Mouse (Mus musculus) B cell, adult 2 months (primary cell): Measurements from ENCODE around the gene Kalrn.

Experiments
- DNase-seq, 2 experiments: peaks; one replicate each; pipeline ENCODE4 v3.0.0; 2022

The Kalrn gene

DNA sequence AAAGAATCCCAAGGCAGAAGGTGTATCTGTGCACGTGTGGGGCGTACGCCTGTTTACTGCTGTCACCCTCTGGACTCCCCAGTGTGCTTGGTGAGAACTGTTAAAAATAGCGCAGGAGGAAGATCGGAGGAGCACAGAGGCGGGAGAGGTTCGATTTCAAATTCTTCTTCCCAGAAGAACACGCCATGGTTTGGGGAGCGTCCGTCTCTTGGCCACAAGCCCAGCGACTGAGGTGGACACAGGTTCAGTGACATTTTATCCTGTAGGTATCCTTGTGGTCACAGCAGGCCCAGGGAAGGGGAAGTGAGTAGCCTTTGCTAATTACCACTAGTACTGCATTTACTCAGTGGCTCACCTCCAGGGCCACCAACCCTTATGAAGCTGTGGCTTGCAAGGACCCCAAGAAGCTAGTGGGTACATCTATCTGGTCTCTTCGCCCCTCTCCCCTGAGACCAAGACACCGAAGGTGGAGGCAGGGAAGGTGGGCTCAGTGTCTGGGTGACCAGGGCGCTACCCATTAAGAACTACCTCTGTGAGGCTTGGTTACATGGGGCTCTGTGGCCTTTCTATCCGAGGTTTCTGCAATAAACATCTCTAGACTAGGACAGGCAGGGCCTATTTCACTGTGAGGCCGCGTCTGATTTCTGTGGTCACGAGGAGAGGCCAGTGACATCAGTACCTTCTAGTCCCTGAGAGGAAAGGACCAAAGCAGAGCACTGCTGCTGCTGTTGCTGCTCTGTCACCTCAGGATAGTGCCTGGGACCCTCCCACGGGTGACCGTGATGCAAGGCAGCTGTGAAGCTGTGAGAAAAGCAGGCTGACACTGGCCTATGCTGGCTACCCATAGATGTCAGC is 561.1 kb downstream of the Kalrn start:
- DNase-seq: no peak

GRCm38 (mm10) chr16:34009567-34009966 is 563.8 kb downstream of the Kalrn start:
- no peak for DNase-seq

GRCm38 (mm10) chr16:34005986-34006385 is 567.3 kb downstream of the Kalrn start:
- no peak for DNase-seq

DNA sequence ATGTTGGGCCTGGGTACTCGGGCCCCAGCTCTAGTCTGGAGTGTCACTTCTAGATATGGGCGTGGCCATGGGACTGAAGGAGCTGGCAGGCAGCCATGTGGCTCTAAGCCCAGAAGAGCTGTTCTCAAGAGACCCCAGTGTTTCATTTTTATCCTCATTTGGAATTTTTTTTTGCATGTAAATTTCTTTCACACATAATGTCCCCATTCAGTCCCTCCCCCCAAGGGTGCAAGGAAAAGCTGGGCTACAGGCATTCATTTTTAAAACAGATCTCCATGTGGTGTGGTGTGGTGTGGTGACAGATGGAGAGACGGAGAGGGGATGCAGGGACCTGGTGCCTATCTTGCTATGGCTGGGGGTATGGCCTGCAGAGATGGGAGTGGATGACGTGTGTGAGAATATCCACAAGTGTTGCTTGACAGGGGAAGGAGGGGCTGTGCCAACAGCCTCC is 569.2 kb downstream of the Kalrn start:
- DNase-seq: no peak

DNA sequence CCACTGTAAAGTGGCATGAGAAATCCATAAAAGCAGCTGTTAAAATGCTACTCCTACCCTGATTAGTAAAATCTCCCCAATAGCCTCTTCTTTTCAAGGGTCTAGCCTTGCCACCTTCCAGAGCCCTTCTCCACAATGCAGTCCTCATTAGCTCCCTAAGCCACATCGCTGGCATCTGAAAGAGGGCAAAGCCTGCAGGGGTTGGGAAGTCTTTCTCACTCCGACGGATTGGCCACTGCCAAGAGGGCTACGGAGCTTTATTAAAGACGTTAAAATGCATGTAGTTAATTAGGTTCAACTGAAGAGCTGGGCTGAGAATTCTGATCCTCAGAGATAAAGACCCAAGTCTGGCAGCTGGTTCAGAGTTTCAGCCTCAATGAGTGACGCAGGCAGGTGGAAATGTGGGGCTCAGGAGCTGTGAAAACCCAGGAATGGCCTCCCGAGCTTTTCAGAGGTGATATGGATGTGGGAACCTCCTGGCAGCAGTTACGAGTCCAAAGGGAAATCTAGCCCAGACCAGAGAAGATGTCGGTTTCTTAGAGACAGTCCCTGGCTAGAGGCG is 569.7 kb downstream of the Kalrn start:
- no peak for DNase-seq

- DNase-seq: no peak
Measured at GRCm38 (mm10) chr16:34000715-34001114, 572.6 kb downstream of the Kalrn start.

DNA sequence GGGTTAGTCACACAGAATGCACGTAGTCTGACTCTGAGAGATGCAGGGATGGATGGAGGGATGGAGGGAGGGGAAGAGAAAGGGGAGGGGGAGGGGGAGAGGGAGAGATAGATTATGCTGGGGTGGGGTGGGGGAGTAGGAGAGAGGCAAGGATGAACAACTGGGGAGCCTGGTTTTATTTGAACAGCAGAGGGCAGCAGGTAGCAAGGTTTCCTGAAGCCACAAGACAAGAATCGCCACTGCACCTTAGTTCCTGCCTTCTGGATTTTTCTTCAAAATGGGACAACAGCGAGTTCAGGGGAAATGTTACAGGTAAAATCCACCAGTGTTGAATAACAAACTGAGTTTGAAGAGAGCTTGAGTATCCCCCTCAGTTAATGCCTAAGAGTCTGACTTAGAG is 573.9 kb downstream of the Kalrn start:
- peak; percentile 49 to 52 for DNase-seq

DNA sequence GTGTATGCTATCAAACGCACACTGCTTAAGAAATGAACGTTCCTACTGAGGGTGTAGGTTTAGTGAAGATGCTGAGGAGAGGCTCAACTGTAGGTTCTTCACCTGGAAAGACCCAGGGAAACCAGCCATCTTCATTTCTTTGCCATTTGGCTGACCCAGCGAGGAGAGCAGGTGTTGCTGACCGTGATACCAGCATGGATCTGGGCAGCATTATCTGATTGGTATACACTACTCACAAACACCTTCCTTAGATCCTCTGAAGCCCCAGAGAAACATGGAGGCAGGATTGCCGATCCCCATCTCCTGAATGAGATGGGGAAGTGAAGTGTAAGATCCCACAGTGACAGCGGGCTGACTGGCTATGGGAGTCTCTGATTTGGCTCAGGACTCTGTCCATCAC is 575.3 kb downstream of the Kalrn start:
- no peak for DNase-seq

DNA sequence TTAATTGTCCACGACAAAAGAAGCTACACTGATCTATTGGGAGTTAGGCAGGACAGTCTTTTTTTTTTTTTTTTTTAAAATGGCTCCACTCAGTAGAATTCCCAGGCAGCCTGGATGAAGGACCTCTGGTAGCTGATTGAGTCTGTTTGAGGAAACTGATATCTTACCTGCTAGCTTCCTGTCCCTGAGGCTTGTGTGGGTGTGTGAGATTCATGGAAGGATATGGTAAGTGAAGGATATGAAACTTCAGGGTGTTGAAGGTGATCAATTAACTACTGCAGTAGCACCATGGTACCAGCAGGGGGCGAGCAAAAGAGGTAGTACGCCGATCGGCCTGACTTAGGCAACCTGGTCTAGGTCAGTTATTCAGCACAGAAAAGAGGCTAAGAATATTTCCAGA is 577.3 kb downstream of the Kalrn start:
- DNase-seq: peak; percentile 77 to 82

DNA sequence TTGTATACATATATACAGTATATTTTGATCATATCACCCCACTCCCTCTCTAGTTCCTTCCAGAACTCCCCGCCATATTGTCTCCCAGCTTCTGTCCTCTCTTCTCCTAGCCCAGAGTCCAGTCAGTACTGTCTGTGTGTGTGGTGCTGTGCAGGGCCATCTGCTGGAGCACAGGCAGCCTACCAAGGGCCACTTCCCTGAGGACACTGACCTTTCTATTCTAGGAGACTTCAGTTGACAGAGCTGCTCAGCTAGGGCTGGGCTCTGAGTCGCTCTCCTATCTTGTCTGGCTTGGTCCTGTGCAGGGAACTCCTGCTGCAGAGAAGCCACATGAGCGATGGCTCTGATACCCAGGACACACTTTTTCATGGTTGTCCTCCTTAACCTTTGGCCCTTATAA is 577.8 kb downstream of the Kalrn start:
- no peak for DNase-seq

- no peak for DNase-seq
Measured at GRCm38 (mm10) chr16:33994321-33994720, 579.0 kb downstream of the Kalrn start.

DNA sequence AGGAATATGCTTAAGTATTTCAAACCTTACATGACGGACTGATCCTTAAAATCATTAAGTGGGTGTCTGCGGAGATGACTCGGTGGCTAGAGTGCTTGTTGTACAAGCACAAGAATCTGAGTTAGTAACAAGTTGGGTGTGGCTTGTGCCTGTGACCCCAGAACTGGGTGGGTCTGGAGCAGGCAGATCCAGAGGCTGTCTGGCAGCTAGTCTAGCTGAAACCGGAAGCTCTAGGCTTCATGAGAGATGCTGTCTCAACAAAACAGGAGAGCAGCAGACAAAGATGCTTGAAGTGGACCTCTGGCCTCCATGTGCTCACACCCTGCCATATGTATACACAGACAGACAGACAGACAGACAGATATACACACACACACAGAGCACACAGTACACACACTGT is 582.6 kb downstream of the Kalrn start:
- DNase-seq: no peak

GRCm38 (mm10) chr16:33989106-33989505 is 584.2 kb downstream of the Kalrn start:
- no peak for DNase-seq

- peak; percentile 75 to 77 for DNase-seq
Measured at GRCm38 (mm10) chr16:33988358-33989012, 584.8 kb downstream of the Kalrn start.

- DNase-seq: no peak
Measured at GRCm38 (mm10) chr16:33986993-33987392, 586.3 kb downstream of the Kalrn start.

DNA sequence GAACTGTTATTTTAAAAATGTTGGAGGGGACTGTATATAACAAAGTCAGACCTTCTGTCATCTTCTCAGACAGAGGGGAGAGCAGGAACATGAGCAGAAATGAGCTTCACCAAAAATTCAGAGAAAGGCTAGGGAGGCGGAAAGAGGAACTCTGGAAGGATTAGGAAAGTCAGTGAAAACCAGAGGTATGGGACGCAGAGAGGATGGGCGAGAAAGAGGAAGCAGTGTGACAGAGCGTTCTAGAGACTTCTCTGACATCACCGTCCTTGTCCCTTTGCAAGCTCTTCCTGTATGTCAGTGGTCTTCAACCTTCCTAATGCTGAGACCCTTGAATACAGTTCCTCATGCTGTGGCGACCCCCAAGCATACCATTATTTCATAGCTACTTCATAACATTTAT is 588.0 kb downstream of the Kalrn start:
- DNase-seq: no peak

GRCm38 (mm10) chr16:33983712-33984111 is 589.6 kb downstream of the Kalrn start:
- DNase-seq: no peak

GRCm38 (mm10) chr16:33979855-33980254 is 593.5 kb downstream of the Kalrn start:
- DNase-seq: no peak

DNA sequence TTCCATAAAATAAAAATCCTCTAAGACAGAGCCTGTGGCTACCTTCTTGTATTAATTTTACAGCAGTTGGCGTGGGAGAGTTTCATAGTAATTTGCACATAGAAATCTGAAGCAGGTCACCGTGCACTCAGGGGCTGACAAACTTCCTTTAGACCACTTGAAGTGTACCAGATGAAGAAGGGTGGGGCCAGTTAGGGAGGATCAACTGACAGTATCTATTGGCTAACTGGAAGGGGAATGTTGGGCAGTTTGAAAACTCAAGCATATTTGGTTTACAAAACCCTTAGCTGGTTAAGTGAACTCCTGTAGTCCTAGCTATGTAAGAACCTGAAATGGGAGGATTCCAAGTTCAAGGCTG is 606.1 kb downstream of the Kalrn start:
- DNase-seq: no peak

DNA sequence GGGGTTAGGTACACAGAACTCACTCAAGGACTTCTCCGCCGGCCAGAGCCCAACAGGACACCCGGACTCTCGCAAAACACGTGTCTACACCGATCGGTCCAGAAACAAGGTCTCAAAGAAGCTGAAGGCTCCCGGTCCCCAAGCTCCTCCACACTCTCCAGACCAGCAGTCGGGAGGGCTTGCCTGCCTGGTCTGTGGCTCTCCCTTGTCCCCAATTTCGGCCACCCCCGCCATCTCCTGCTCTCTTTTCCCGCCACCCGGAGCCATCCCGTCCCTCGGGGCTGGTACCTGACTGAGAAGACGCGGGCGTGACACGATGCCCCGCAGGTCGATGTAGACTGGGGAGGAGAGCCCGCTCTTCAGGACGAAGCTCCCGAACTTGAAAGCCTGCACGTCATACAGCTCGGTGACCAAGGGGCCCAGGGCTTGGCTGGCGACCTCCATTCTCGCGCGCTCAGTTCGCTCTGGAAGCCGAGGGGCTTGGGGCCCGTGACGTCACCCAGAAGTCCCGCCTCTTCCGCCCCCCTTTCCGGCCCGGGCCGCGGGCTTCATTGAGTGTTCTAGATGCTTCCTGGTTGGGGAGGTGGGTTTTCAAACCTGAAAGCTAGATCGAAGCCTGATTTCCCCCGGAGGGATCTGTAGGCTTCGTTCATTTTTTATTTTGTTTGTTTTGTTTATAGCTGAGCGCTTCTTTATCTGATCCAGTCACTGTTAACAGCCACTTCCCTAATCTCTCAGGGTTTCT is 606.6 kb downstream of the Kalrn start, which contains the start of gene Umps:
Umps (minus strand) TSS at position 501 of the 745 bp plus-strand sequence.
- DNase-seq: peak; percentile 89 to 90

GRCm38 (mm10) chr16:33965878-33966537 is 607.3 kb downstream of the Kalrn start:
- DNase-seq: peak; percentile 32 to 35

DNA sequence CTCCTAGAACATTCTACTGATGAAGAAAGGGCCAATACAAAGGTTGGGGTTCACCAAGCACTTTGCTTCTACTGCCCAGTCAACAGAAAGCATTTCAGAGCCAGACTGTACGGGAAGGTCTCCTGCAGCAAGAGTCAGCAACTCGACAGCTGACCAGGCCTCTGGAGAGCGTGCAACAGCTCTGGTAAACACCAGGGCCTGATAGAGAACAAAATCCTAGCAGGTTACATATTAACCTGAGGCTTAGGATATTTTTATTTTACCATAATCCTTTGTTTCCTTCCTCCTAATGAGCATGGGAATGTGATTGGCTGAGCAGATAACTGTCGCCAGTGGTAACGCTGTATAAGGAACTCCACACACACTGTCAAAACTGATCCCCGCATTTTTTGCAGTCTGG is 609.8 kb downstream of the Kalrn start:
- DNase-seq: no peak

- DNase-seq: no peak
Measured at GRCm38 (mm10) chr16:33954793-33955192, 618.5 kb downstream of the Kalrn start.
